Mouse (Mus musculus) embryonic stem cell, embryonic (primary cell): ENCODE results near the gene Sncg.

Source experiments
- CTCF ChIA-PET, 4 experiments: fragments of 300-600 bp in 2 of 4; fragments of 350-600 bp in 2 of 4; sonication (Branson Sonifier 250); formaldehyde crosslinking; loops; one replicate each; lab custom pipeline; 2022; ENCODE audit warnings: inconsistent platforms in 2 of 4; lab: Charles Lee
- POLR2A ChIA-PET, 4 experiments: fragments of 300-600 bp in 2 of 4; fragments of 350-600 bp in 2 of 4; sonication (Branson Sonifier 250); formaldehyde crosslinking; loops; one replicate each; lab custom pipeline; 2022; ENCODE audit warnings: antibody characterized with exemption in 4 of 4, inconsistent platforms in 1 of 4; lab: Charles Lee

The Sncg gene

DNA sequence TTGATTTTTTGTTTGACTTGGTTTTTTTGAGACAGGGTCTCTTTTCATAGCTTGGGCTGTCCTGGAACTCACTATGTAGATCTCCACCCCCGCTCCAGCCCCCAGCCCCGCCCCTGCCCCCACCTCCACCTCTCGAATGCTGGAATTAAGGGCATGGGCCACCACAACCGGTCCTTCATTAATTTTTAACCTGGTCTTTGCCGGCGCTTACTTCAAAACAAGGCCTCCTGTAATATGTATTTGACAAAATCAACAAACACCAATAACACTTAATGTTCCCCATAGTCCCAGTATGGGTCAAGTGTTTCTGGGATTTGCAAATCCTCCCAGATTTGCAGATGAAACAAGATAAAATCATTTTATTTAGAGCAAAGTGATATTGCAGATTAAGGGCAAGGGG, 14.3 kb downstream of the Sncg start:
- CTCF ChIA-PET = interaction anchor here in 2 of 4 experiments (0.6 to 2.6 kb wide), 6 partner anchors 12 to 1048 kb away, joined by 3 to 14 read pairs (median 6); no protein-coding TSS in a partner anchor
- POLR2A ChIA-PET = interaction anchor here (0.6 to 61.1 kb wide), 33 partner anchors 1 to 414 kb away, joined by 3 to 2339 read pairs (median 5); partner anchors contain the start of genes Mmrn2 (in 3 of the 4), Sncg (in 3 of the 4), Fam25c (in 2 of the 4) and Glud1 (in 2 of the 4)

DNA sequence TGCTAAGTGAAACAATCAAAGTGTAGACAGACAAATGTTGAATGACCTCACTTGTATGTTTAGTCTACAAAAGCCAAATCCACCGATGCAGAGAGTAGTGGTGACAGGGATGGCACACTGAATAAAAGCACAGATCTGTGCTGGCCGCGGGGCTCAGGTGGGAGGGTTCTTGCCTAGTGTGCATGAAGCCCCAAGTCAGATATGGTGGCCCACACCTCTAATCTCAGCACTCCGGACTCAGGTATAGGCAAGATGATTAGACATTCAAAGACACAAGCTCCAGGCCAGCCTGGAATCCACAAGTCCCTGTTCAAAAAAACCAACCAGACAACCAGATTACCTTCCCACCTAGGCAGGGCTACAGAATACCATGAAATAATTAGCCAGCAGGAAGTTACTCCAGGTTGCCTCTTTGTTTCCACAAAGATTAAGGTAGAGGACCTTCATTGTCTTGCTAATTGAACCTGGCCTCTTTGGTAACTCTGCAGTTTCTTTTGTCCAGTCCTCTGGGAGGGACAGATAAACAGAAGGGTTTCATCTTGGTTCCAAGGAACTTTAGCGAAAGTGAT, 14.8 kb downstream of the Sncg start:
- POLR2A ChIA-PET = interaction anchor here (0.6 to 61.1 kb wide), 44 partner anchors 0 to 415 kb away, joined by 3 to 2339 read pairs (median 5); partner anchors contain the start of genes Mmrn2 (in 3 of the 4), Sncg (in 3 of the 4), Fam25c (in 2 of the 4) and Glud1 (in 2 of the 4)

DNA sequence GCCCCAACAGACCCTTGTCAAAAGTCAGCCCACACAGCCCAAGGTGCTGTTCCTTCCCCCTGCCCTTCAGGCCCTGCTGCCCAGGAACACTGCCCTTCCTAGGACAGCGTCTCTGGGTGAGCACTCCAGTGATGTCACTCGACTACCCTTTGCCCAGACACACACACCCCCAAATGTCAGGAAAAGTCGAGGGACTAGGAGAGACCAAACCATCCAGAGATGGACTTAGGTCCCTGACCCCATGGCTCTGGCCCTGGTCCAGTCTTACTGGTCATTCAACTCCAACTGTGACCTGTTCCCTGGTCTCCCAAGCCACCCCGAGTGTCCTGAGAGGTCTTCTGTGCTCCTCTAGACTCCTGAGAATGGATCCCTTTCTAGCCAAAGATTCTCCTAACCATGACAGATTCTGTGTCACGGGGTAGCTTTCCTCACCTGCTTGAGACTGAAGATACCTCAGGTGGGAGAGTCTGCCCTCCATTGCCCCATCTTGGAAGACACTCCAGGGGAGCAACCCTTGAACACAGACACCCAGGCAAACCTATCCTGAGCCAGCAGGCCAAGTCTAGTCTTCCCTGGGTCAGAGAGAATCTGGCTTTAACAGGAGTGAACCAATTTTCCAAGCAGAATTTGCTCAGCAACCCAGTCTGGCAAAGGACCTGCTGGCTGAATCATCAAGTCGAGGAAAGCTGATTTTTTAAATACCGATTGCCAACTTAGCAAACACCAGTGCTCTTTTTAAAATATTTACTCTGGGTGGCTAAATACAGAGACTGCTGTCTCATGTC, 16.7 kb downstream of the Sncg start:
- POLR2A ChIA-PET = interaction anchor here (0.9 to 61.1 kb wide), 26 partner anchors 2 to 203 kb away, joined by 3 to 2339 read pairs (median 7); partner anchors contain the start of genes Mmrn2 (in 3 of the 4), Sncg (in 3 of the 4), Fam25c (in 2 of the 4) and Glud1 (in 2 of the 4)
- CTCF ChIA-PET = interaction anchor here in 2 of 4 experiments (0.6 to 2.6 kb wide), 4 partner anchors 12 to 434 kb away, joined by 3 to 14 read pairs (median 6); no protein-coding TSS in a partner anchor

More for the DNA sequence above, 14.8 kb downstream of the Sncg start:
- CTCF ChIA-PET = interaction anchor here in 3 of 4 experiments (0.6 to 2.6 kb wide), 8 partner anchors 13 to 1047 kb away, joined by 3 to 14 read pairs (median 6); no protein-coding TSS in a partner anchor

GRCm38 (mm10) chr14:34355301-34355700, 19.3 kb downstream of the Sncg start, which contains the start of gene Fam25c:
TSS of gene Fam25c (minus strand) at chr14:34355433.
- ChIA-PET POLR2A (interaction anchor here in 3 of 4 experiments (0.6 to 61.1 kb wide), 18 partner anchors 4 to 233 kb away, joined by 3 to 2339 read pairs (median 4); partner anchors contain the start of genes Fam25c (in 2 of the 3), Glud1 (in 1 of the 3), Ldb3 (in 1 of the 3) and Mmrn2 (in 1 of the 3)), CTCF (interaction anchor here in 3 of 4 experiments (0.7 to 1.7 kb wide), 4 partner anchors 8 to 18 kb away, joined by 3 to 5 read pairs (median 3); no protein-coding TSS in a partner anchor)

DNA sequence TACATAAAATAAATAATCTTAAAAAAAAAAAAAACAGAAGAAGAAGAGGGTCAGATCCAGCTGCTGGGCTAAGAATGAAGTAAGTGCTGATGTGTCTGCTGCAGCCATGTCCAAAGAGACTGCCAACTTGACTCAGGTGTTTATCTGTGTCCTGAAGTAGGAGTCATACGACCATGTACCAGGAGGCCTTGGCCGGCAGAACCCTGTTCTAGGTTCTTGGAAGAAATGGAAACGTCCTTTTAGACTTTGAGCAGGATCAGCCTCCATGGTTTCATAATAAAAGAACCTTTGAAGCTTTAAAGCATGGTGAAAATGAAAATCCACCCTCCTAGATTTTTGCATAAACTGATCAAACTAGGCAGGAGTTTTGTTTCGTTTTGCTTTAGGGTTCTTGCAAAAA, 20.1 kb downstream of the Sncg start:
- POLR2A ChIA-PET = interaction anchor here (0.6 to 61.1 kb wide), 18 partner anchors 3 to 323 kb away, joined by 3 to 2339 read pairs (median 4); partner anchors contain the start of genes Fam25c (in 2 of the 4), Glud1 (in 1 of the 4), Ldb3 (in 1 of the 4) and Mmrn2 (in 1 of the 4)
- CTCF ChIA-PET = interaction anchor here in 2 of 4 experiments (1.5 to 1.7 kb wide), 2 partner anchors 9 to 18 kb away, joined by 3 to 5 read pairs; no protein-coding TSS in a partner anchor

GRCm38 (mm10) chr14:34353326-34353725, 21.3 kb downstream of the Sncg start:
- POLR2A ChIA-PET = interaction anchor here in 3 of 4 experiments (0.8 to 61.1 kb wide), 12 partner anchors 6 to 64 kb away, joined by 3 to 2339 read pairs (median 6); partner anchors contain the start of genes Fam25c (in 2 of the 3), Glud1 (in 1 of the 3), Mmrn2 (in 1 of the 3) and Shld2 (in 1 of the 3)
- CTCF ChIA-PET = interaction anchor here in 2 of 4 experiments (1.0 to 1.7 kb wide), 3 partner anchors 9 to 19 kb away, joined by 3 to 5 read pairs (median 5); no protein-coding TSS in a partner anchor

DNA sequence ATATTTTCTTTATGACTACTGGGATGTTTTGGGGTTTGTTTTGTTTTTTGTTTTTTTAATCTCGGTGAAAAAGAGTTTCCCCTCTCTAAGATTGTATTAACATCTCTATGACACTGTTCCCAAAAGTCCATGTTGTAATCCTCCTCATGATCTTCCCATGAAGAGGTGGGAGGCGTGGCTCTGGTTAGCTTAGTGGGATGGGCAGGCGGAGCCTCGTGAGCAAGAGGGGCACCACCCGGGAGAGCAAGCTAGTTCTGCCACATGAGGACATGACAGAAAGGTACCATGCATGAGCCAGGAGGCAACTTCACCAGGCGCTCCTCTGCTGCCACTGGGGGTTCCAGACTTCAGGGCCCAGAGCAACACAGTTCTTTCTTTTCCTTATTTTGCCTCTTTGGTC, 22.1 kb downstream of the Sncg start:
- ChIA-PET CTCF (interaction anchor here in 3 of 4 experiments (0.7 to 1.2 kb wide), 4 partner anchors 10 to 208 kb away, joined by 3 to 5 read pairs (median 3); no protein-coding TSS in a partner anchor), POLR2A (interaction anchor here in 3 of 4 experiments (0.6 to 61.1 kb wide), 14 partner anchors 7 to 108 kb away, joined by 3 to 2339 read pairs (median 6); partner anchors contain the start of genes Fam25c (in 2 of the 3), Glud1 (in 1 of the 3), Mmrn2 (in 1 of the 3) and Shld2 (in 1 of the 3))

DNA sequence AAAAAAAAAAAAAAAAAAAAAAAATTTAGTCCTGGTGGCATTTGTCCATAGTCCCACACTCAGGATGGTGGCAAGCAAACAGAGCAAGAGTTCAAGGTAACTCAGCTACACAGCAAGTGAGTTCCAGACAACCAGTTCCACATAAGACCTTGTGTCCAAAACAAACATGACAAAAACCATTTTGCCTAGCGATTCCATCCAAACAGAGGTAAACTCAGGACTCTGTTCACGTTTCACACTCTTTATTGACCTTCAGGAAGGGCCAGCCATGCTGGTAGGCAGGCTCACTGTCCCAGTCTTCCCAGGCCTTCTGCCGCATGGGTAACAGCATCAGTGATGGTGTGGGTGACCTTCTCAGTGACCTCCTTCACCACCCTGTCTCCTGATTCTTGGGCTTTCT, 22.9 kb downstream of the Sncg start:
- ChIA-PET POLR2A (interaction anchor here (0.7 to 61.1 kb wide), 10 partner anchors 8 to 191 kb away, joined by 3 to 2339 read pairs (median 10); partner anchors contain the start of genes Fam25c (in 2 of the 4), Glud1 (in 1 of the 4), Mmrn2 (in 1 of the 4) and Shld2 (in 1 of the 4)), CTCF (interaction anchor here in 2 of 4 experiments (0.8 to 1.0 kb wide), 2 partner anchors 27 to 214 kb away, joined by 3 to 6 read pairs; no protein-coding TSS in a partner anchor)

- ChIA-PET CTCF (interaction anchor here in 2 of 4 experiments (0.6 to 2.5 kb wide), 7 partner anchors 8 to 390 kb away, joined by 3 to 13 read pairs (median 4); no protein-coding TSS in a partner anchor), POLR2A (interaction anchor here (0.6 to 61.1 kb wide), 17 partner anchors 8 to 213 kb away, joined by 3 to 2339 read pairs (median 4); partner anchors contain the start of genes Fam25c (in 2 of the 4), Glud1 (in 1 of the 4), Mmrn2 (in 1 of the 4) and Shld2 (in 1 of the 4))
Measured at GRCm38 (mm10) chr14:34349007-34349406, 25.6 kb downstream of the Sncg start.

DNA sequence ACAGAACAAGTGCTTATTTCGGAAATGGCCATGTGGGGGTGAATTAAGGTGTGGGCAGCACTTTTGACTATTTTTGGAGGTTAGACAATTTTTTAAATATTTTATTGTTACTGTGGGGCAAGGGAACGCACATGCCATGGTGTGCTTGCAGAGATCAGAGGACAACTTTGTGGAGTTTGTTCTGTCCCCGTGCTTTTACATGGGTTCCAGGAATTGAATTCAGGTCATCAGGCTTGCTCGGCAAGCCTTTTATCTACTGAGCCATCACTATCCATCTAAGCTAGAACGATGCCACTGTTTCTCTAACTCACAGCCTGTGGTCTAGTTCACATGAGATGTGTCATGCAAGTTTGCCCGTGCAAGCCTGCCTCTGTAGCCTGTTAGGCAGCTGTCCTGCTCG, 26.3 kb downstream of the Sncg start:
- ChIA-PET POLR2A (interaction anchor here in 3 of 4 experiments (0.6 to 61.1 kb wide), 16 partner anchors 8 to 224 kb away, joined by 3 to 2339 read pairs (median 4); partner anchors contain the start of genes Fam25c (in 2 of the 3), Glud1 (in 1 of the 3), Mmrn2 (in 1 of the 3) and Shld2 (in 1 of the 3)), CTCF (interaction anchor here in 3 of 4 experiments (0.8 to 2.7 kb wide), 8 partner anchors 15 to 389 kb away, joined by 3 to 13 read pairs (median 5); no protein-coding TSS in a partner anchor)

- POLR2A ChIA-PET = interaction anchor here (1.1 to 61.1 kb wide), 14 partner anchors 6 to 201 kb away, joined by 3 to 2339 read pairs (median 8); partner anchors contain the start of genes Fam25c (in 2 of the 4), Glud1 (in 1 of the 4), Mmrn2 (in 1 of the 4) and Shld2 (in 1 of the 4)
- CTCF ChIA-PET = interaction anchor here in 3 of 4 experiments (0.6 to 2.7 kb wide), 9 partner anchors 9 to 53 kb away, joined by 3 to 19 read pairs (median 7); no protein-coding TSS in a partner anchor
Measured at GRCm38 (mm10) chr14:34347084-34347483, 27.5 kb downstream of the Sncg start.

- CTCF ChIA-PET = interaction anchor here in 3 of 4 experiments (0.5 to 2.7 kb wide), 15 partner anchors 8 to 260 kb away, joined by 3 to 19 read pairs (median 4); no protein-coding TSS in a partner anchor
- POLR2A ChIA-PET = interaction anchor here (0.5 to 61.1 kb wide), 23 partner anchors 5 to 217 kb away, joined by 3 to 2339 read pairs (median 4); partner anchors contain the start of genes Fam25c (in 2 of the 4), Glud1 (in 2 of the 4), Shld2 (in 2 of the 4) and Mmrn2 (in 1 of the 4)
Measured at GRCm38 (mm10) chr14:34345771-34346566, 28.6 kb downstream of the Sncg start.

- ChIA-PET POLR2A (interaction anchor here in 2 of 4 experiments (1.0 to 61.1 kb wide), 4 partner anchors 4 to 49 kb away, joined by 3 to 2339 read pairs (median 1171); partner anchors contain the start of genes Fam25c (in 1 of the 2), Glud1 (in 1 of the 2), Mmrn2 (in 1 of the 2) and Shld2 (in 1 of the 2)), CTCF (no interaction called here)
Measured at GRCm38 (mm10) chr14:34344361-34344760, 30.2 kb downstream of the Sncg start.

GRCm38 (mm10) chr14:34343078-34343477, 31.5 kb downstream of the Sncg start:
- POLR2A ChIA-PET = interaction anchor here in 2 of 4 experiments (2.0 to 61.1 kb wide), 4 partner anchors 2 to 16 kb away, joined by 6 to 2339 read pairs (median 1174); partner anchors contain the start of genes Fam25c (in 1 of the 2), Glud1 (in 1 of the 2), Mmrn2 (in 1 of the 2) and Shld2 (in 1 of the 2)
- CTCF ChIA-PET = no interaction called here

GRCm38 (mm10) chr14:34341993-34342392, 32.6 kb downstream of the Sncg start:
- ChIA-PET CTCF (interaction anchor here in 1 of 4 experiments (1.4 kb wide), 1 partner anchor 30 kb away, joined by 3 read pairs; no protein-coding TSS in a partner anchor), POLR2A (interaction anchor here in 3 of 4 experiments (0.7 to 61.1 kb wide), 11 partner anchors 1 to 160 kb away, joined by 3 to 2339 read pairs (median 5); partner anchors contain the start of genes Fam25c (in 2 of the 3), Glud1 (in 1 of the 3), Mmrn2 (in 1 of the 3) and Shld2 (in 1 of the 3))
